Mouse (Mus musculus): ENCODE data around the gene Tff1.

Tff1 gene

GRCm38 (mm10) chr17:31165127-31165526 is at the start of gene Tff1:
Tff1 (minus strand) TSS chr17:31165277.
- no peak for DNase-seq

- no peak for DNase-seq
Observed at GRCm38 (mm10) chr17:31211881-31212280, 46.8 kb upstream of the Tff1 start.

GRCm38 (mm10) chr17:31210299-31210698 is 45.2 kb upstream of the Tff1 start:
- DNase-seq: peak; percentile 66

- DNase-seq: no peak
Observed at GRCm38 (mm10) chr17:31209376-31209930, 44.4 kb upstream of the Tff1 start.

GRCm38 (mm10) chr17:31208654-31209053 is 43.6 kb upstream of the Tff1 start:
- no peak for DNase-seq

- DNase-seq: peak; percentile 55
Observed at GRCm38 (mm10) chr17:31207771-31208334, 42.8 kb upstream of the Tff1 start, which contains the start of gene Ubash3a. Ubash3a (plus strand) TSS chr17:31207873.

- no peak for DNase-seq
Observed at GRCm38 (mm10) chr17:31198877-31199276, 33.8 kb upstream of the Tff1 start, which contains the start of gene Tmprss3. Tmprss3 (minus strand) TSS chr17:31198977.

GRCm38 (mm10) chr17:31196283-31196682 is 31.2 kb upstream of the Tff1 start:
- DNase-seq: no peak

- no peak for DNase-seq
Observed at GRCm38 (mm10) chr17:31195207-31195606, 30.1 kb upstream of the Tff1 start.

GRCm38 (mm10) chr17:31193360-31193759 is 28.3 kb upstream of the Tff1 start:
- DNase-seq: no peak

- no peak for DNase-seq
Observed at GRCm38 (mm10) chr17:31192663-31193062, 27.6 kb upstream of the Tff1 start.

GRCm38 (mm10) chr17:31191825-31192224 is 26.7 kb upstream of the Tff1 start:
- no peak for DNase-seq

- peak; percentile 68 for DNase-seq
Observed at GRCm38 (mm10) chr17:31187370-31187769, 22.3 kb upstream of the Tff1 start.

- no peak for DNase-seq
Observed at GRCm38 (mm10) chr17:31184269-31184990, 19.4 kb upstream of the Tff1 start.

GRCm38 (mm10) chr17:31183180-31183974 is 18.3 kb upstream of the Tff1 start:
- no peak for DNase-seq

GRCm38 (mm10) chr17:31181490-31181889 is 16.4 kb upstream of the Tff1 start:
- DNase-seq: no peak

- DNase-seq: no peak
Observed at GRCm38 (mm10) chr17:31176321-31176720, 11.2 kb upstream of the Tff1 start.

- no peak for DNase-seq
Observed at GRCm38 (mm10) chr17:31169796-31170195, 4.7 kb upstream of the Tff1 start.

GRCm38 (mm10) chr17:31163821-31164220 is 1.3 kb downstream of the Tff1 start:
- DNase-seq: no peak

- DNase-seq: no peak
Observed at GRCm38 (mm10) chr17:31162607-31163006, 2.5 kb downstream of the Tff1 start.

- DNase-seq: no peak
Observed at GRCm38 (mm10) chr17:31160291-31160690, 4.8 kb downstream of the Tff1 start.

- DNase-seq: no peak
Observed at GRCm38 (mm10) chr17:31157921-31158320, 7.2 kb downstream of the Tff1 start.

GRCm38 (mm10) chr17:31153785-31154184 is 11.3 kb downstream of the Tff1 start:
- DNase-seq: no peak

Measured in liver (tissue).